Mouse (Mus musculus): ENCODE data around the gene Ube4b. TPM values are rescaled to one million over a fixed set of nuclear protein-coding genes. Genes with fewer than 3 reads are reported as not detected.
A peak's percentile ranks its signal among the peaks of the same experiment; 100 is the strongest.

Gene Ube4b
- polyA plus RNA-seq, 1 experiment from 2014 or later: 38.4 TPM

GRCm38 (mm10) chr4:149425801-149426292 is 702 bp downstream of the Ube4b start:
- Histone ChIP-seq H3K36me3 (no peaks in the 10 kb centered on the region), H3K4me3 (peak overlapping the region; percentile 99), H3K4me2 (peak overlapping the region; percentile 84), H3K4me1 (peaks cover 13% of the 10 kb centered on the region), H3K9me3 (no peaks in the 10 kb centered on the region), H3K27me3 (no peaks in the 10 kb centered on the region), H3K27ac (peak overlapping the region; percentile 98), H3K9ac (peak overlapping the region; percentile 92)
- under 1% methylated on average over 35 of the region's 35 CpGs for WGBS
- ATAC-seq (ENCODE audit: borderline replicate concordance, extremely low read depth, low FRiP score, low TSS enrichment): no peak; the same call in 1 of the 2 replicates

GRCm38 (mm10) chr4:149424755-149425154 is 1.8 kb downstream of the Ube4b start:
- peak overlapping the region; percentile 92 for H3K9ac ChIP-seq
- 3% methylated on average over 9 of the region's 9 CpGs for WGBS
- peak overlapping the region; percentile 99 for H3K4me3 ChIP-seq
- no peaks in the 10 kb centered on the region for H3K36me3 ChIP-seq
- peaks cover 13% of the 10 kb centered on the region for H3K4me1 ChIP-seq
- H3K4me2 ChIP-seq: peak overlapping the region; percentile 84
- no peak overlapping the region for H3K27ac ChIP-seq
- H3K27me3 ChIP-seq: no peaks in the 10 kb centered on the region
- no peak for ATAC-seq (ENCODE audit: borderline replicate concordance, extremely low read depth, low FRiP score, low TSS enrichment)
- no peaks in the 10 kb centered on the region for H3K9me3 ChIP-seq

DNA sequence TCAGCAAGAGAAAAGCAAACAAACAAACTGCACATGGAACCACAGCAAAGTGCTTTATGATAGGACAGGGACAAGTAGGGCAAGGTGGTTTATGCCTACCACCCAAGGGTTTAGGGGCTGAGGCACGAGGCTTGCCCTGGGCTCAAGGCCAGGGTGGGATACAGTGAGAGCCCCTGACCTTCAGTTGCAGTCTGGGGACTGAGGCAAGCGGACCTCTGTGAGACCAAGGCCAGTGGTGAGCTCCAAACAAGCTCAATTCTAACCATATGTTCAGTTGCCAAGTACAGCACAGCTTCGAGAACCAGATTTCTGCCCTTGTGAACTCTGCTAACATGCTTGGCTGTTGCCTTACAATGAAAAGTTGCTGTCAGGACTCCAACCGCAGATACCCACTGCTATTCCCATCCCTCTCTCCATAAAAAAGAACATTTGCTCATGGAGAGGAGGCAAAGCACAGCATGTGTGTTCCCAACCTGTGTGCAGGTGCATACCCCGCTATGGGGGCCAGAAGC is 8.6 kb downstream of the Ube4b start:
- Histone ChIP-seq H3K36me3 (no peaks in the 10 kb centered on the region), H3K27me3 (no peaks in the 10 kb centered on the region), H3K4me1 (peaks cover 16% of the 10 kb centered on the region; the same call in 1 of the 2 replicates), H3K9ac (no peak overlapping the region), H3K27ac (no peak overlapping the region), H3K9me3 (no peaks in the 10 kb centered on the region), H3K4me3 (no peak overlapping the region), H3K4me2 (no peak overlapping the region)
- 71% methylated on average over 5 of the region's 5 CpGs for WGBS
- ATAC-seq (ENCODE audit: borderline replicate concordance, extremely low read depth, low FRiP score, low TSS enrichment): no peak

DNA sequence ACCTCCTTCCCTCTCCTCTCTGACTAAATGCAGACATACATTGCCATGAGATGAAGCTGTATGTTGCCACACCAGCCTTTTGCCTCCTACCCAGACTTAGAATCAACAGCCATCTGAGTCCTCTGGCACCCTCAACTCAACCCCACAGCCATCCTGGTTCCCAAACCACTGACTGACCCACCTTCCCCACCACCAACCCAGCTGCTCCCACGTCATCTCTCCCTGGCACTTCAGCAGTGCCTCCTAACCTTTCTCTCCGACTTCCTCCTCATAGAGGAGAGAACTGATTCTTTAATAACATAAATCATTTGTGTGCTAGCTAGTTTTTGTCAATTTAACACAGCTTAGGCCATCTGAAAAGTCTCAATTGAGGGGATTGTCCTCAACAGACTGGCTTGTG is 9.6 kb downstream of the Ube4b start:
- Histone ChIP-seq H3K27me3 (no peaks in the 10 kb centered on the region), H3K4me1 (peaks cover 16% of the 10 kb centered on the region; the same call in 1 of the 2 replicates), H3K4me2 (no peak overlapping the region), H3K9me3 (no peaks in the 10 kb centered on the region), H3K36me3 (peaks cover 3% of the 10 kb centered on the region; the same call in 1 of the 2 replicates), H3K4me3 (no peak overlapping the region), H3K9ac (no peak overlapping the region), H3K27ac (no peak overlapping the region)
- ATAC-seq (ENCODE audit: borderline replicate concordance, extremely low read depth, low FRiP score, low TSS enrichment): no peak
- 55% methylated on average over 2 of the region's 2 CpGs for WGBS

DNA sequence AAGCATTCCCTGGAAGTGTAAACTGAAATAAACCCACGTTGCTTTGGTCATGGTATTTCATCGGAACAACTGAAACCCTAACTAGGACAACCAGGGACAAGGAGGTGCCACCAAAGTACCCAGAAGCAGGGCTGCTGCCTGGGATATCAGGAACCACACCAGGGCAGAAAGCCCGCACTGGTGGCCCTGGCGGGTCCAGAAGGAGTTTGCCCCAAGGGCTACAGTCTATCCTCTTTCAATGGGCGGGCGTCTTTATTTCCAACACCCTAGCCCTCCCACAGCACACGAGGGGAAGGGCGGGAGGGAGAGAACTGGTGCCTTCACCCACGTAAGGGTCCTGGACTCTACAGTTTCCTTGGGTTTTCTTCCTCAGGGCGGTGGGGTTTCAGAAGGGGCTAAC is 10.1 kb downstream of the Ube4b start:
- H3K9ac ChIP-seq: no peak overlapping the region
- peaks cover 16% of the 10 kb centered on the region; the same call in 1 of the 2 replicates for H3K4me1 ChIP-seq
- H3K4me2 ChIP-seq: no peak overlapping the region
- no peak overlapping the region for H3K4me3 ChIP-seq
- no peaks in the 10 kb centered on the region for H3K27me3 ChIP-seq
- ATAC-seq (ENCODE audit: borderline replicate concordance, extremely low read depth, low FRiP score, low TSS enrichment): no peak
- peaks cover 4% of the 10 kb centered on the region; the same call in 1 of the 2 replicates for H3K36me3 ChIP-seq
- H3K9me3 ChIP-seq: no peaks in the 10 kb centered on the region
- WGBS: 67% methylated on average over 10 of the region's 10 CpGs
- H3K27ac ChIP-seq: no peak overlapping the region

DNA sequence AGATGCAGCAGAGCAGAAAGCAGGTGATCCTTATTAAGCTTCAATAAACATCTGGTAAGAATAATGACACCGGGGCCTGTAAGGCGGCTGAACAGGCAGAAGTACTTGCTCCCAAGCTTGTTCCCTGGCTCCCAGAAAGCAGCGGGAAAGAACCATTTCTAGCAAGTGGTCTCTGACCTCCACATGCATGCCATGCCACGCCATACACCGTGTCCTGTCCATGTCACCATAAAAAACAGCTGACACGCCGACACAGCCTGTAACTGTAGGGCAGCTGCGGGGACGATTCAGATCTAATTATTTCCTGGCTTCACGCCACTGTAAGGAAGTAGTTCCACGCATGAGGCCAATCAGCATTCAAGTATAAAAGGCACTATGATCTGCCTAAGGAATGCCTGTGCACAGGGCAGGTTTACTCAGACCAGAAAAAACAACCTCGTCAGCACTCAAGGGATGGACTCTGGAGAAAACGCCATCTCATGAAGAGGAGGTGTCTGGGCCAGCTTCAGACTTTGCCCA is 10.8 kb downstream of the Ube4b start:
- Histone ChIP-seq H3K36me3 (peaks cover 4% of the 10 kb centered on the region; the same call in 1 of the 2 replicates), H3K4me3 (no peak overlapping the region), H3K4me2 (no peak overlapping the region), H3K9me3 (no peaks in the 10 kb centered on the region), H3K27me3 (no peaks in the 10 kb centered on the region), H3K4me1 (peaks cover 16% of the 10 kb centered on the region; the same call in 1 of the 2 replicates), H3K9ac (no peak overlapping the region), H3K27ac (no peak overlapping the region)
- peak; percentile 23; the same call in 1 of the 2 replicates for ATAC-seq (ENCODE audit: borderline replicate concordance, extremely low read depth, low FRiP score, low TSS enrichment)
- 42% methylated on average over 13 of the region's 13 CpGs for WGBS

GRCm38 (mm10) chr4:149414259-149414658 is 12.3 kb downstream of the Ube4b start:
- WGBS: 90% methylated on average over 3 of the region's 3 CpGs
- Histone ChIP-seq H3K9me3 (no peaks in the 10 kb centered on the region), H3K27me3 (no peaks in the 10 kb centered on the region), H3K4me1 (peaks cover 16% of the 10 kb centered on the region; the same call in 1 of the 2 replicates), H3K9ac (no peak overlapping the region), H3K4me2 (no peak overlapping the region), H3K4me3 (no peak overlapping the region), H3K27ac (no peak overlapping the region), H3K36me3 (peaks cover 4% of the 10 kb centered on the region; the same call in 1 of the 2 replicates)
- ATAC-seq (ENCODE audit: borderline replicate concordance, extremely low read depth, low FRiP score, low TSS enrichment): no peak

DNA sequence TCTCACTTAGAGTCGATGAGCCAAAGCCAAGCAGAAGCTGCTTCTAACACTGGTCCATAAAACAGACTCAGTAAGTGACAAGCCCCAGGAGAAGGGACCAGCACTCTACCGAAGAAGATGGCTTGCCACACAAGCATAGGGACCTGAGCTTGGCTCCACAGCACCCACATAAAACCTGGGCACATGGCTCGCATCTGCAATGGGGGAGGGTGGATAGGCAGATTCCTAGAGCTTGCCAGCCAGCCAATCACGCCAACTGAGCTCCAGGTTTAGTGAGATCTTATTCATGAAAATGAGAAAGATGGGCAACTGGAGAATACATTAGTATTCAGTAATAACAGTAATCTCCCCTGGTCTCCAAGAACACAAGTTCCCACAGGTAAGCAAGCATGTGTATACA is 16.8 kb downstream of the Ube4b start:
- no peaks in the 10 kb centered on the region for H3K27me3 ChIP-seq
- H3K4me2 ChIP-seq: no peak overlapping the region
- H3K4me3 ChIP-seq: no peak overlapping the region
- H3K9ac ChIP-seq: no peak overlapping the region
- H3K36me3 ChIP-seq: peaks cover 4% of the 10 kb centered on the region; the same call in 1 of the 2 replicates
- ATAC-seq (ENCODE audit: borderline replicate concordance, extremely low read depth, low FRiP score, low TSS enrichment): no peak
- H3K27ac ChIP-seq: no peak overlapping the region
- 88% methylated on average over 4 of the region's 4 CpGs for WGBS
- H3K9me3 ChIP-seq: no peaks in the 10 kb centered on the region
- peaks cover 12% of the 10 kb centered on the region for H3K4me1 ChIP-seq

- H3K4me2 ChIP-seq: no peak overlapping the region
- no peak overlapping the region for H3K27ac ChIP-seq
- no peaks in the 10 kb centered on the region for H3K9me3 ChIP-seq
- H3K9ac ChIP-seq: no peak overlapping the region
- no peaks in the 10 kb centered on the region for H3K27me3 ChIP-seq
- H3K4me1 ChIP-seq: peaks cover 26% of the 10 kb centered on the region
- 83% methylated on average over 6 of the region's 6 CpGs for WGBS
- H3K36me3 ChIP-seq: peaks cover 4% of the 10 kb centered on the region; the same call in 1 of the 2 replicates
- H3K4me3 ChIP-seq: no peak overlapping the region
- ATAC-seq (ENCODE audit: borderline replicate concordance, extremely low read depth, low FRiP score, low TSS enrichment): no peak
These were observed 18.2 kb downstream of the Ube4b start for GRCm38 (mm10) chr4:149408331-149408730.

DNA sequence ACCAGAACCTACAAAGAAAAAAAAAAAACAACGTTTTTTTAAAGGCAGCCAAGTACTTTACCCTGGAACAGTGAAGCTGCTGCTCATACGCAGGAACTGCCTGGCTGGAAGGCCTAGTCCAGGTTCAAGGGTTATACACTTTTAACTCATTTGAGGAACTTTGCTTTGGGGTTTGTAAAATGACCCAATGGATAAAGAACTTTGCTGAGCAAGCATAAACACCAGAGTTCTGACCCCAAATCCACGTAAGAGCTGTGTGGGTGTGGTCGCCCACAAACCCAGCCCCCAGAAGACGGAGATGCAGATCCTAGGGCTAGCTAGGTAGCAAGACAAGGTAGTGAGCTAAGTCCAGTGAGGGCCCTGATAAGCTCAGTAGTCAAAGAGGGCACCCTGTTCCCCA is 19.1 kb downstream of the Ube4b start:
- Histone ChIP-seq H3K27me3 (no peaks in the 10 kb centered on the region), H3K4me2 (no peak overlapping the region), H3K27ac (no peak overlapping the region), H3K4me3 (no peak overlapping the region), H3K9ac (no peak overlapping the region), H3K36me3 (peaks cover 4% of the 10 kb centered on the region; the same call in 1 of the 2 replicates), H3K9me3 (no peaks in the 10 kb centered on the region), H3K4me1 (peaks cover 31% of the 10 kb centered on the region)
- no peak for ATAC-seq (ENCODE audit: borderline replicate concordance, extremely low read depth, low FRiP score, low TSS enrichment)
- WGBS: 73% methylated on average over 5 of the region's 5 CpGs

DNA sequence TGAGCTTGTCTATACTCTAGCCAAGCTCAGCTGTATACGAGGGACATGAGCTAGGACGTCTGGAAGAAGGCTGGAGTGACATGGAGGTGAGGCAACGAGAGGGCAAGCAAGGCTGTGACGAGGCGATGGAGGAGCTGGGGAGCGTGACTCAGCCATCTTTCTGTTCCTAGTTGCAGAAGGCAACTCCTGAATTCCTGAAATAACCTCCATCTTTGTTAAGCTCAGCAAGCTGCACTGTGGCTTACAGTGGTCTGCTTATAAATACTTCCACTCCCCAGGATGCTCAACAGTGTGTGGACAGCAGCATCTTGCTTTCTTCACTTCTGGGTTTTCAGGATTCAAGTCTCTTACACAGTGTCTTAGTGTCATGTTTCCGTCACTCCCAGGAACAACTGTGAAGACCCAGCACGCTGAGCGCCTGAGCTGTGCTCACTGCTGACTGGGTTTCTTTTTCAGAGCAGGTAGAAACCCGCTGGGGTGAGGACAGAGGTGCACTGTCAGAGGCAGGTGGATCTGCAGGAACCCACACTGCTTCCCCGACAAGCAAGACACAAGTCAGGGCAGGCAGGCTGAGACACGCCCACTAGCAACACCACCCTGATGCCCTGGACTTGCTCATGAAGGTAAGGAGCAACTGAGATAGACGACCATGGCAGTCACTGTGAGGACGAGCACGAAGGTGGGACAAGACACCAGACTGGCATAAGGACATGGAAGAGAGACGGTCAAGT is 20.7 kb downstream of the Ube4b start:
- WGBS: 73% methylated on average over 16 of the region's 16 CpGs
- no peak for ATAC-seq (ENCODE audit: borderline replicate concordance, extremely low read depth, low FRiP score, low TSS enrichment)
- Histone ChIP-seq H3K4me2 (no peak overlapping the region), H3K36me3 (no peaks in the 10 kb centered on the region), H3K4me3 (no peak overlapping the region), H3K27ac (no peak overlapping the region), H3K4me1 (peaks cover 39% of the 10 kb centered on the region), H3K27me3 (no peaks in the 10 kb centered on the region), H3K9ac (no peak overlapping the region), H3K9me3 (no peaks in the 10 kb centered on the region)
